Mouse (Mus musculus) liver, embryonic 11.5 days (tissue): Measurements from ENCODE around the gene Imp4. TPM values are rescaled to one million over a fixed set of nuclear protein-coding genes. Genes with fewer than 3 reads are reported as not detected.

Source experiments
- ATAC-seq: fragments of 200-750 bp; cut with Nextera tagmentation; replicated peaks from 2 replicates; pipeline ENCODE4 v1.8.0; 2017; ENCODE audit warnings: moderate number of reproducible peaks, mild to moderate bottlenecking, moderate TSS enrichment, moderate library complexity; ENCODE audit not compliant: low FRiP score
- DNase-seq: peaks from one replicate; pipeline ENCODE4 v3.0.0-alpha.2; 2017; ENCODE audit warnings: low spot score
- H3K27ac ChIP-seq: fragments of 300-500 bp; sonication (generic); 2 replicates; pipeline ENCODE4 v1.5.1; 2014; ENCODE audit warnings: mild to moderate bottlenecking, low read depth, low read length, control low read depth
- H3K27me3 ChIP-seq: fragments of 300-500 bp; sonication (generic); replicated peaks from 2 replicates; pipeline ENCODE4 v1.6.1; 2014; ENCODE audit warnings: low read length, mixed read lengths; ENCODE audit not compliant: control insufficient read depth, insufficient read depth
- H3K36me3 ChIP-seq: fragments of 300-500 bp; sonication (generic); 2 replicates; pipeline ENCODE4 v1.6.1; 2014; ENCODE audit warnings: mild to moderate bottlenecking, low read length, moderate library complexity, mixed read lengths; ENCODE audit not compliant: control insufficient read depth, insufficient read depth
- H3K4me1 ChIP-seq: fragments of 300-500 bp; sonication (generic); replicated peaks from 2 replicates; pipeline ENCODE4 v1.6.1; 2014; ENCODE audit warnings: low read length, mixed read lengths; ENCODE audit not compliant: control insufficient read depth, insufficient read depth
- H3K4me2 ChIP-seq: fragments of 300-500 bp; sonication (generic); 2 replicates; pipeline ENCODE4 v1.6.1; 2014; ENCODE audit warnings: mild to moderate bottlenecking, control low read depth, moderate library complexity
- H3K4me3 ChIP-seq: fragments of 300-500 bp; sonication (generic); 2 replicates; pipeline ENCODE4 v1.5.1; 2014; ENCODE audit warnings: low read depth, low read length, control low read depth
- H3K9ac ChIP-seq: fragments of 300-500 bp; sonication (generic); 2 replicates; pipeline ENCODE4 v1.6.1; 2014; ENCODE audit warnings: low read depth, low read length, control low read depth
- H3K9me3 ChIP-seq: fragments of 300-500 bp; sonication (generic); 2 replicates; pipeline ENCODE4 v1.6.1; 2016; ENCODE audit warnings: low read length, inconsistent platforms, mixed read lengths; ENCODE audit not compliant: control insufficient read depth
- WGBS: fragments of 180-500 bp; shearing (Covaris S2); extraction: QIAGEN DNeasy Blood & Tissue Kit; methylation state at CpG from one replicate; pipeline ENCODE4 v1.1.7; 2014; 5-methylcytosine and 5-hydroxymethylcytosine counted together
- polyA plus RNA-seq: library from polyadenylated mRNA; unstranded; fragments of >200 nt; fragmentation: Nextera tagmentation; extraction: Ambion mirVana; gene quantifications from 2 replicates; pipeline ENCODE4 v1.2.1, GENCODE M21; 2014

The Imp4 gene
- polyA plus RNA-seq, 1 experiment from 2014 or later: 141 TPM

DNA sequence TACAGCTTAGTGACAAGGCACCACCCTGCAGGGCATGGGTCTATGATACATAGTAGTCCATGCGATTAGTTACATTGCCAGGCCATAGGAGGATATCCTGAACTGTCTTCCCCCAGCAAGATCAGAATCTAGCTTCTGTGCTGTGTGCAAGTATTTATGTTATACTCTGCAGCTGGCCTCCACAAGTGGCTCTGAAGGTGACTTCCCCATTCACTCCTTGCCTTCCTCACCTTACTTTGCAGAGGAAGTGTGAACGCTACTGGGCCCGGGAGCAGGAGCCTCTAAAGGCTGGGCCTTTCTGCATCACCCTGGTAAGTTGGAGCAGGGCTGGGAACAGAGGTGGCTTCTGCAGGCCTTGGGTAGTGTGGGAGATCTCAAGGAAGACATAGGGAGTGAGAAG, 28.4 kb downstream of the Imp4 start:
- WGBS: 32% methylated on average over 3 of the region's 3 CpGs
- ATAC-seq (no peak), DNase-seq (no peak)
- H3K4me1 ChIP-seq: peaks cover 6% of the 10 kb centered on the region
- H3K9me3 ChIP-seq: no peaks in the 10 kb centered on the region
- no peak overlapping the region for H3K4me3 ChIP-seq
- H3K9ac ChIP-seq: no peak overlapping the region
- no peak overlapping the region; the same call in 1 of the 2 replicates for H3K27ac ChIP-seq
- no peaks in the 10 kb centered on the region for H3K36me3 ChIP-seq
- 0 out of 2 replicates have a peak, but pooled peaks cover 5% of the 10 kb centered on the region for H3K27me3 ChIP-seq
- H3K4me2 ChIP-seq: no peak overlapping the region

DNA sequence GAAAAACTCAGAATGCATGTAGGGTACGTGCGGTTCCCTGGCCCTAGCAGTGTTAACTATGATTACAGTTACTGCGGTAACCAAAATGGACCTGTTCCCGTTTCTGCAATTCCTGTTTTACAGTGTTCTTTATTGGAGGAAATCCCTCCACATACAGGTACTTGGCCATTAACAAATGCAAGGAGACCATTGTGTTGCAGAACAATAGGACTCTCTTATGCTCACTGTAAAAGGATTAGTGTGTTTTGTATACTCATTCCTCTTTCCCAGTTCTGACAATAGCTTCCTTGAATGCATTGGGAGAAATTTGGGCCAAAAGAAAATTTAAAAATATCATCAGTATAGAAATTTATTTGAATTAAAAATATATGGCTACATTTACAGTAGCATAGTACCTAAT, 28.8 kb downstream of the Imp4 start:
- WGBS: 82% methylated on average over 4 of the region's 4 CpGs
- Histone ChIP-seq H3K27me3 (0 out of 2 replicates have a peak, but pooled peaks cover 5% of the 10 kb centered on the region), H3K9me3 (no peaks in the 10 kb centered on the region), H3K27ac (no peak overlapping the region), H3K36me3 (no peaks in the 10 kb centered on the region), H3K4me3 (no peak overlapping the region), H3K9ac (no peak overlapping the region), H3K4me1 (peaks cover 6% of the 10 kb centered on the region), H3K4me2 (no peak overlapping the region)
- DNase-seq (no peak), ATAC-seq (no peak)

DNA sequence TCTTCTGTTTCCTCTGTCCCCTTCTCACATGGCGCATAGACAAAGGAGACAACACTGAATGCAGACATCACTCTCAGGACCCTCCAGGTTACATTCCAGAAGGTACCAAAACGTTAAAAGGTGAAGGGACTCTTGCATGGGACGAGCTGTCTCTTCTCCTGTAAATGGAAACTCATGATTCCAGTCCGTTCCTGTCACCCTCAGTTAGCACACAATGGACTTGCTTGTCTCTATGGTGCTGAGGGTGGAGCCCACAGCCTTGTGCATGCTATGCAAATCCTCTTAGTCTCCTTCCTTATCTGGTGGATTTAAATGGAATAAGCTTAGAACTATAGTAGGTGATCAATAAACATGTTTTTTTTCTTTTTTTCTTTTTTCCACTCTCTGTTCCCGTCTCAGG, 30.1 kb downstream of the Imp4 start:
- H3K4me2 ChIP-seq: no peak overlapping the region
- H3K27me3 ChIP-seq: 0 out of 2 replicates have a peak, but pooled peaks cover 5% of the 10 kb centered on the region
- peaks cover 6% of the 10 kb centered on the region for H3K4me1 ChIP-seq
- no peak overlapping the region for H3K9ac ChIP-seq
- no peaks in the 10 kb centered on the region for H3K9me3 ChIP-seq
- no peak overlapping the region for H3K4me3 ChIP-seq
- ATAC-seq (no peak), DNase-seq (no peak)
- no peaks in the 10 kb centered on the region for H3K36me3 ChIP-seq
- H3K27ac ChIP-seq: no peak overlapping the region
- 75% methylated on average over 5 of the region's 5 CpGs for WGBS

DNA sequence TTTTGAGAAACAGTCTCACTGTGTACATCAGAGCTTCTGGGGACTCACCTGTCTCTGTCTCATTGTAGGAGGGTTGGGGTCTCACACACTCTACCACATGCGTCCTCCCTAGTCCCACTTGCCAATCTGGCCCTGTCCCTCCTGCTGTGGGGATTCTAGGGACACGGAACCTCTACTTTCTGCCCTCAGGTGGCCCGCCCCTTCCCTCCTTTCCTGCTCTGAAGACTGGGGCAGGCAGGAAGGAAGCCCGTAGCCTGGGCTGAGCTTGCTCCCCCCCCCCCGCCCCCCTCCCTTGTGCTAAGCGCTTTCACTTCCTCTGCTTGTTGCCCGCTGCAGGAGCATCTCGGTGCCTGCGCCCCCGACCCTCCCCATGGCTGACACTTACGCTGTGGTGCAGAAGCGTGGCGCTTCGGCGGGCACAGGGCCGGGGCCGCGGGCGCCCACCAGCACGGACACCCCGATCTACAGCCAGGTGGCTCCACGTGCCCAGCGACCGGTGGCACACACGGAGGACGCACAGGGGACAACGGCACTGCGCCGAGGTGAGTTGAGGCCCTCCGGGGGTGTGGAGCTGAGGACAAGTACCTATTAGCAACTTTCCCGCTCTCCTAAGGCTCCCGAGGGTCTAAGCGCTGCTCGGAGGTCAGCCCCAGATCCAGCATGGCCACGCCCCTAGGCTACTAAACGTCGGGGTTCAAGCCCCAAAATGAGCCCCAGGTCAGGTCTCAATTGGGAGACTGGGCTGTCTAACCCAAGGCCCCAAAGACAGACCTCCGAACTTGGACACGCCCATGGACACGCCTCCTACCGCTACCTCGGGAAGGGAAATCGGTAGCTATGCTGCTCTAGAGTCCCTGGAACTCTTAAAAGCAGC, 33.0 kb downstream of the Imp4 start:
- 1% methylated on average over 43 of the region's 43 CpGs for WGBS
- peak overlapping the region; percentile 64 for H3K9ac ChIP-seq

DNA sequence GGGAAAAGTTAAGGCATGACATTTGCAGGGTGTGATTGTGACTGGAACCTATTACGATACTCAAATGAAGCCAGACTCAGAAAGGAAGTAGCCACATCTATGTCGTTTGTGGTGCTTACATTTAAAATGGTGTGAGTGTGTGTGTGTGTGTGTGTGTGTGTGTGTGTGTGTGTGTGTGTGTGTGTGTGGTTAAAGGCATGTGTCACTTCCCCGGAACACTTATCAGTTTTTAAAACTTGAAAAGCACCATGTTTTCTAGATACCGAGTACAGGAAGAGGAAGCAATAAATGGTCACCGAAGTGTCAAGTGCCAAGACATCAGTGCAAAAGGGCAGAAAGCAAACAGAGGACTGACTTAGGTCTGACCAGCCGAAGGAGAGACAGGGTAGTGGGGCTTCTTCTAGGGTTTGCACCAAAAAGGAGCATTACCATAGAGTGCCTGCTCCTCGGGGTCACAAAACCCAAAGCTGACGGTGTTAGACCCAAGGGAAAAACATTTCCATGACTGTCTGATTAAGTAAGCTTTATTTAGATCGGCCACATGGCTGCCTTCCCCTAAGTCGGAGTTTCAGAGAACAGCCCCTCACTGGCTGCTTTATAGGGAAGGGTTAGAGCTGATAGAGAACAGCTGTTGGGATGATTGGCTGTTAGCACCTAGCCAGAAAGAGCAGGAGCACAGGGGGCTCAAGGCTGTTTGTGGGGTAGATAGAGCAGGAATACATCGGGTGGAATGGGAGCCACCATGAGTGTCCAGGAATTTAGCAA, 39.4 kb downstream of the Imp4 start:
- Histone ChIP-seq H3K4me1 (peaks cover 5% of the 10 kb centered on the region), H3K27me3 (no peaks in the 10 kb centered on the region), H3K4me2 (peak overlapping the region; percentile 27), H3K9ac (no peak overlapping the region), H3K9me3 (no peaks in the 10 kb centered on the region), H3K4me3 (no peak overlapping the region), H3K27ac (no peak overlapping the region), H3K36me3 (no peaks in the 10 kb centered on the region)
- 28% methylated on average over 11 of the region's 11 CpGs for WGBS
- ATAC-seq (no peak), DNase-seq (no peak)

More for the DNA sequence above, 33.0 kb downstream of the Imp4 start:
- DNase-seq: peak; percentile 74
- H3K9me3 ChIP-seq: no peaks in the 10 kb centered on the region
- H3K27me3 ChIP-seq: 0 out of 2 replicates have a peak, but pooled peaks cover 5% of the 10 kb centered on the region
- H3K4me2 ChIP-seq: peak overlapping the region; percentile 98
- peak; percentile 76 for ATAC-seq
- H3K4me1 ChIP-seq: peaks cover 3% of the 10 kb centered on the region
- no peak overlapping the region; the same call in 1 of the 2 replicates for H3K27ac ChIP-seq
- no peaks in the 10 kb centered on the region for H3K36me3 ChIP-seq
- peak overlapping the region; percentile 65 for H3K4me3 ChIP-seq

DNA sequence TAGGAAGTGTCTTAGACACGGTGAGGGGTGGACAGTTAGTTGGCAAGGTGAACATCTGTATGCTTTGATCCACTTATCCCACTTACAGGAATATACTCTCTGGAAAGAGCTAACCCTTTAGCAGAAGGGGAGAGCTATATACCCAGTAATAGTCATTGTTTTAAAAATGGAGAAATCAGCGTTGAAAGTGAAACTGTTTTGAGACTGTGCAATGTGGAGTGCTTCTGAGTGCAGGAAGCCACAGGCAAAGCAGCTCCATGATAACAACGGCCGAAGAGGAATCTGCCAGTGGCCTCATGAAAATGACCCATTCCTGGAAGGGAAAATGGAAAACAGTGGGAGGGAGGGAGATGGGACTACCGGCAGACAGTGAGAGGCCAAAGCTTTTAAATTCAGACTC, 41.1 kb downstream of the Imp4 start:
- DNase-seq (no peak), ATAC-seq (no peak)
- Histone ChIP-seq H3K27ac (no peak overlapping the region), H3K9ac (no peak overlapping the region), H3K4me1 (peaks cover 8% of the 10 kb centered on the region), H3K27me3 (no peaks in the 10 kb centered on the region), H3K36me3 (no peaks in the 10 kb centered on the region), H3K9me3 (no peaks in the 10 kb centered on the region), H3K4me2 (no peak overlapping the region; the same call in 1 of the 2 replicates), H3K4me3 (no peak overlapping the region)
- WGBS: 41% methylated on average over 5 of the region's 5 CpGs

DNA sequence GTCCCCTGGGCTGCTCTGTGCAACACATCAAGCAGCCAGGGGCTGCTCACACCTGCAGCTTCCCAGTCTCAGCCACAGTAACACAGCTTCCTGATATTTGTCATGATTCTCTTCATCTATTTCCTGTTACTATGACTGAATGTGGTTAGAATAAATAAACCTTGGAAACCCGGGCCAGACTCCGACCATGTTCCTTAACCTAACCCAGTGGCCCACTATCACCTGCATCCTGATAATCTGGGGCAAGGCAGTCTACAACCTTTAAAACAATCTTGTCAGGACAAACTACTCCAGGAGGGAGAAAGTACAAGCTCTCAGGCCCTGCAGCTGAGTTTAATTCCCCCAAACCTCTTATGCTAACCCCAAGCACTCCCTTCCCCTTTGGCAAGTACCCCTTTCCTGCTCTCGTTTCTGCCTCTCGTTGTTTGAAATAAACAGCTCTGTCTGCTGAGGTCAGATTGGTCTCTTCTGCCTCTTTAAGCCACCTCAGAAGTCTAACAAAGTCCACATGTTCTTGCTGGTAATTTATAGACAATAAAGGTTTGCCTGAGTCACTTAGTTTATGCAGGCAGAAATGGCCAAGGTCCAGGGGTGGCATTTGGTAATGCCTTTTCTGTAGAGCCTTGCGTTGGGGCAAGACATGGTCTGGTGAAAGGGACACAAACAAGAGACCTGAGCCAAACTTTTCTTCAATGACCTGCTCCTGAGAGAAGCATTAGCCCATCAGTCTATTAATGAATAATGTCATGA, 42.4 kb downstream of the Imp4 start:
- Histone ChIP-seq H3K4me3 (no peak overlapping the region), H3K36me3 (no peaks in the 10 kb centered on the region), H3K9ac (no peak overlapping the region), H3K4me1 (peaks cover 12% of the 10 kb centered on the region), H3K27me3 (no peaks in the 10 kb centered on the region), H3K9me3 (no peaks in the 10 kb centered on the region), H3K27ac (no peak overlapping the region), H3K4me2 (no peak overlapping the region)
- no peak for ATAC-seq
- 52% methylated on average over 5 of the region's 5 CpGs for WGBS
- DNase-seq: no peak

DNA sequence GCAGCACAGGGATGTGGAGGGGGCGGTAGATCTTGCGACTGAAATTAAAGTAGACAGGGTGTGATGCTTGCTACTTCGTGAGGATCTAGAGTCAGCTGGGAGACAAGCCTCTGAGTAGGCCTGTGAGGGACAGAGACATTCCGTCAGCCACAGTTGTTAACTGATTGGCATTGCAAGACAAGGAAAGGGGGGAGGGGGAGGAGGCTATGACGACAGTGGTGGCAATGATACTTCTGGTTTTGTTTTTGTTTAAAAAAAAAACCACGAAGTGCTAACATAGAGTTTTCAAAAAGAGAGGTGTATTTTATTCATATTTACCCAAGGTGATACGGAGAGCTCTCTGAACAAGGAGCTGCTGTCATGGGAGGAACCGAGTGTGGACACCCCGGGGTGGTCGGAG, 44.8 kb downstream of the Imp4 start:
- Histone ChIP-seq H3K27me3 (no peaks in the 10 kb centered on the region), H3K4me2 (no peak overlapping the region), H3K36me3 (no peaks in the 10 kb centered on the region), H3K4me1 (peaks cover 7% of the 10 kb centered on the region), H3K9ac (no peak overlapping the region), H3K4me3 (no peak overlapping the region), H3K27ac (no peak overlapping the region), H3K9me3 (no peaks in the 10 kb centered on the region)
- no peak for DNase-seq
- ATAC-seq: no peak
- 62% methylated on average over 10 of the region's 10 CpGs for WGBS
